Mouse (Mus musculus): ENCODE measurements around the gene Kyat1. TPM values are rescaled to one million over a fixed set of nuclear protein-coding genes. Genes with fewer than 3 reads are reported as not detected.

Kyat1 gene
- polyA plus RNA-seq, 1 experiment, result 9.6 TPM

GRCm38 (mm10) chr2:30175897-30176296 lies 29.8 kb downstream of the Kyat1 start:
- Histone ChIP-seq H3K4me3 (ENCODE audit: low read depth, low read length) (no peak overlapping the region), H3K27ac (ENCODE audit: insufficient read depth, low read length) (no peak overlapping the region), H3K36me3 (ENCODE audit: control insufficient read depth, insufficient read depth, low read length, poor library complexity, severe bottlenecking) (peaks cover 29% of the 10 kb centered on the region), H3K9me3 (replicated peaks; ENCODE audit: control insufficient read depth, insufficient read depth, low read length, poor library complexity, severe bottlenecking) (no peaks in the 10 kb centered on the region), H3K9ac (ENCODE audit: low read depth, poor library complexity, severe bottlenecking) (no peak overlapping the region), H3K27me3 (ENCODE audit: control insufficient read depth, insufficient read depth, low read length, poor library complexity, severe bottlenecking) (no peaks in the 10 kb centered on the region), H3K4me1 (ENCODE audit: control insufficient read depth, insufficient read depth, low read length) (peaks cover 5% of the 10 kb centered on the region)
- TF ChIP-seq CTCF (IDR thresholded peaks at IDR 0.05; ENCODE audit: low read depth, low read length) (peak; percentile 58), EP300 (IDR thresholded peaks at IDR 0.05; ENCODE audit: insufficient read depth, low read depth, low read length) (no peak)

- Histone ChIP-seq H3K9me3 (replicated peaks; ENCODE audit: control insufficient read depth, insufficient read depth, low read length, poor library complexity, severe bottlenecking) (no peaks in the 10 kb centered on the region), H3K27me3 (ENCODE audit: control insufficient read depth, insufficient read depth, low read length, poor library complexity, severe bottlenecking) (no peaks in the 10 kb centered on the region), H3K27ac (ENCODE audit: insufficient read depth, low read length) (no peak overlapping the region), H3K4me1 (ENCODE audit: control insufficient read depth, insufficient read depth, low read length) (peaks cover 5% of the 10 kb centered on the region), H3K9ac (ENCODE audit: low read depth, poor library complexity, severe bottlenecking) (no peak overlapping the region), H3K36me3 (ENCODE audit: control insufficient read depth, insufficient read depth, low read length, poor library complexity, severe bottlenecking) (peaks cover 29% of the 10 kb centered on the region), H3K4me3 (ENCODE audit: low read depth, low read length) (no peak overlapping the region)
- no peak for TF ChIP-seq POLR2A (IDR thresholded peaks at IDR 0.05; ENCODE audit: insufficient read depth, low read length)
- no peak for TF ChIP-seq EP300 (IDR thresholded peaks at IDR 0.05; ENCODE audit: insufficient read depth, low read depth, low read length)
- no peak for TF ChIP-seq CTCF (IDR thresholded peaks at IDR 0.05; ENCODE audit: low read depth, low read length)
These were observed 32.0 kb downstream of the Kyat1 start for GRCm38 (mm10) chr2:30173541-30174240.

- Histone ChIP-seq H3K9me3 (replicated peaks; ENCODE audit: control insufficient read depth, insufficient read depth, low read length, poor library complexity, severe bottlenecking) (peaks cover 2% of the 10 kb centered on the region; the same call in 1 of the 2 replicates), H3K4me3 (ENCODE audit: low read depth, low read length) (peak overlapping the region; percentile 75), H3K4me1 (ENCODE audit: control insufficient read depth, insufficient read depth, low read length) (peaks cover under 1% of the 10 kb centered on the region), H3K27me3 (ENCODE audit: control insufficient read depth, insufficient read depth, low read length, poor library complexity, severe bottlenecking) (no peaks in the 10 kb centered on the region), H3K9ac (ENCODE audit: low read depth, poor library complexity, severe bottlenecking) (peak overlapping the region; percentile 69), H3K36me3 (ENCODE audit: control insufficient read depth, insufficient read depth, low read length, poor library complexity, severe bottlenecking) (peaks cover 29% of the 10 kb centered on the region), H3K27ac (ENCODE audit: insufficient read depth, low read length) (no peak overlapping the region)
- TF ChIP-seq POLR2A (IDR thresholded peaks at IDR 0.05; ENCODE audit: insufficient read depth, low read length) (no peak), EP300 (IDR thresholded peaks at IDR 0.05; ENCODE audit: insufficient read depth, low read depth, low read length) (no peak), CTCF (IDR thresholded peaks at IDR 0.05; ENCODE audit: low read depth, low read length) (no peak)
These were observed 33.7 kb downstream of the Kyat1 start for GRCm38 (mm10) chr2:30171997-30172382.

- H3K9ac ChIP-seq (ENCODE audit: low read depth, poor library complexity, severe bottlenecking), result peak within 1 kb of the TSS; percentile 69
- TF ChIP-seq EP300 (IDR thresholded peaks at IDR 0.05; ENCODE audit: insufficient read depth, low read depth, low read length) (no peak), POLR2A (IDR thresholded peaks at IDR 0.05; ENCODE audit: insufficient read depth, low read length) (peak; percentile 94)
- H3K27ac ChIP-seq (ENCODE audit: insufficient read depth, low read length), result no peak within 1 kb of the TSS
- peak within 1 kb of the TSS; percentile 75 for H3K4me3 ChIP-seq (ENCODE audit: low read depth, low read length)
- no peaks in the 10 kb centered on the region for H3K4me1 ChIP-seq (ENCODE audit: control insufficient read depth, insufficient read depth, low read length)
- H3K9me3 ChIP-seq (replicated peaks; ENCODE audit: control insufficient read depth, insufficient read depth, low read length, poor library complexity, severe bottlenecking), result peaks cover 7% of the 10 kb centered on the region
- no peaks in the 10 kb centered on the region for H3K27me3 ChIP-seq (ENCODE audit: control insufficient read depth, insufficient read depth, low read length, poor library complexity, severe bottlenecking)
- H3K36me3 ChIP-seq (ENCODE audit: control insufficient read depth, insufficient read depth, low read length, poor library complexity, severe bottlenecking), result peaks cover 29% of the 10 kb centered on the region
These were observed 34.2 kb downstream of the Kyat1 start, which contains the start of gene Endog for GRCm38 (mm10) chr2:30171371-30171996. Endog (plus strand) TSS chr2:30171493.

GRCm38 (mm10) chr2:30166677-30167076 lies 39.0 kb downstream of the Kyat1 start:
- Histone ChIP-seq H3K9ac (ENCODE audit: low read depth, poor library complexity, severe bottlenecking) (no peak overlapping the region), H3K27ac (ENCODE audit: insufficient read depth, low read length) (no peak overlapping the region), H3K27me3 (ENCODE audit: control insufficient read depth, insufficient read depth, low read length, poor library complexity, severe bottlenecking) (no peaks in the 10 kb centered on the region), H3K4me1 (ENCODE audit: control insufficient read depth, insufficient read depth, low read length) (peaks cover 4% of the 10 kb centered on the region), H3K9me3 (replicated peaks; ENCODE audit: control insufficient read depth, insufficient read depth, low read length, poor library complexity, severe bottlenecking) (peaks cover 13% of the 10 kb centered on the region), H3K36me3 (ENCODE audit: control insufficient read depth, insufficient read depth, low read length, poor library complexity, severe bottlenecking) (no peaks in the 10 kb centered on the region), H3K4me3 (ENCODE audit: low read depth, low read length) (no peak overlapping the region)
- no peak for TF ChIP-seq POLR2A (IDR thresholded peaks at IDR 0.05; ENCODE audit: insufficient read depth, low read length)
- peak; percentile 9 for TF ChIP-seq CTCF (IDR thresholded peaks at IDR 0.05; ENCODE audit: low read depth, low read length)
- no peak for TF ChIP-seq EP300 (IDR thresholded peaks at IDR 0.05; ENCODE audit: insufficient read depth, low read depth, low read length)

GRCm38 (mm10) chr2:30164340-30164932 lies 41.2 kb downstream of the Kyat1 start:
- Histone ChIP-seq H3K4me3 (ENCODE audit: low read depth, low read length) (no peak overlapping the region), H3K27ac (ENCODE audit: insufficient read depth, low read length) (no peak overlapping the region), H3K9ac (ENCODE audit: low read depth, poor library complexity, severe bottlenecking) (no peak overlapping the region), H3K36me3 (ENCODE audit: control insufficient read depth, insufficient read depth, low read length, poor library complexity, severe bottlenecking) (no peaks in the 10 kb centered on the region), H3K4me1 (ENCODE audit: control insufficient read depth, insufficient read depth, low read length) (peaks cover 4% of the 10 kb centered on the region), H3K27me3 (ENCODE audit: control insufficient read depth, insufficient read depth, low read length, poor library complexity, severe bottlenecking) (no peaks in the 10 kb centered on the region), H3K9me3 (replicated peaks; ENCODE audit: control insufficient read depth, insufficient read depth, low read length, poor library complexity, severe bottlenecking) (peaks cover 13% of the 10 kb centered on the region)
- no peak for TF ChIP-seq POLR2A (IDR thresholded peaks at IDR 0.05; ENCODE audit: insufficient read depth, low read length)
- no peak for TF ChIP-seq EP300 (IDR thresholded peaks at IDR 0.05; ENCODE audit: insufficient read depth, low read depth, low read length)
- no peak for TF ChIP-seq CTCF (IDR thresholded peaks at IDR 0.05; ENCODE audit: low read depth, low read length)

Measured in ES-Bruce4 (cell line).